Mouse (Mus musculus): ENCODE measurements around the gene Fgfr2.

Gene Fgfr2

DNA sequence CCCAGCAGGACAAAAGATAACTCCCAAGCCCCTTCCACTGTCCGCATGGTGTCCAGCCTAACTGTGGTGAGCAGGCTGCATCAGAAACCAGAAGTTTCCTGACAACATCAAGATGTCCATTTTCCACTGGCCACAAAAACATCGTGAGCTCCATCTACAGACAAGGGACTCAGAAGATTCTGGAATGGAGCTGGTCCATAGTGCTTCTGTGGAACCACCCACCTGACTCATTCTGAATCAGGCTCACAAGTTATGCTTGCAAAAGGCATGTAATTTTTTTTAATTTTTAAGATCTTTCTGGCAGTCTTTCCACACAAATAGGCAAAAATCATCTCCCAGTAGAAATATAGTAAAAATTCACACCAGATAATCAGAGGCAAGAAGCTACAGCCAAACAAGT lies 2935.0 kb downstream of the Fgfr2 start:
- no peak for TF ChIP-seq GATA4 (IDR thresholded peaks at IDR 0.05; ENCODE audit: insufficient replicate concordance, low read length)

DNA sequence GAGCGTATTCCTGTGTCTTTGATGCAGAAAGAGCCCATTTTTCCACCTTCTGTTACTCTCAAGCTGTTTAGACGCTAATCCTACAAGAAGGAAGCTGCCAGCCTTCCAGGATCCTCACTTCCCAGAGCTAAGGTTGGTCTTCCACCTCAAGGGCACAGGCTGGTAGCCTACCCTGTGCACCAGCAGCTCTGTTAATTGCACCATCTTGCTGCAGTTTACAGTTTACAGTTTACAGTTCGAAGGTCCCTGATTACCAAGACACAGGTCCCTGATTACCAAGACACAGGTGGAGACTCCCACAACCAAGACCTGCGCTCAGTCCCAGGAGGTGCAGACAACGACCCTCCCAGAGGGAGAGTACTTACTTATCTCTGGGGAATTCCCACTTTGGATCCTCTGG lies 2938.3 kb downstream of the Fgfr2 start:
- TF ChIP-seq GATA4 (IDR thresholded peaks at IDR 0.05; ENCODE audit: insufficient replicate concordance, low read length), result no peak

DNA sequence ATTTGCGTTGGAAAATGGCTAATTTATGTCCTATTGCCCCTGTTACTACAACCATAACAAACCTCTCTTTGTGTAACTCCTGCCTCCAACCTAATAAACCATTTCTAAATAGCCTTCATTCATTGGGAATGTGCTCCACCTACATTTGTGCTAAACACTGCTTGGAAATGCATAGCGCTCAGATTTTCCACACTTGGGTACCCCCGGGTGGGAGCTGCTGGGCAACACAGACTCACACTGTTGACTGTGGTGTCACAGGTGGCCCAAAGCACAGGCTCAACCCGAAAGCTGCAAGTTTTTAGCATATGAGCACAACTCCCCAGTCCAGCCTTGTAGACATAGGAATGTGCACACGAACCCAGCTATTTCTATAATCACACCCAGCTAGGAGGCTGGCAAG lies 2939.2 kb downstream of the Fgfr2 start:
- TF ChIP-seq GATA4 (IDR thresholded peaks at IDR 0.05; ENCODE audit: insufficient replicate concordance, low read length), result no peak

DNA sequence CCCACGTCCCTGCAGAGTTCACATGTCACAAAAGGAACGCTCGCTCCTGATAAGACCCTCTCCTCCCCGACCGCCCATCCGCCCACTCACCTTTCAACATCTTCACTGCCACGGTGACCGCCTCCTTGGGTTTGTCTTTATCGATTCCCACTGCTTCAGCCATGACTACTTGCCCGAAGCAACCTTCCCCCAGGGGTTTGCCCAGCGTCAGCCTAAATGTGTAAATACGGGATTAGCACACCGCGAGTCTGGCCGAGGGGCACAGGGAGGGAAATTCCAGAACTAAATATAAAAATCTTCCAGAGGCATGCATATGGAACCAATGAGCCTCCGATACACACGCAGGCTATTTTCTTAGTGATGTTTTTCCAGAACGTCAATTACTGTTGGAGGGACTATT lies 2940.6 kb downstream of the Fgfr2 start:
- no peak for TF ChIP-seq GATA4 (IDR thresholded peaks at IDR 0.05; ENCODE audit: insufficient replicate concordance, low read length)

- TF ChIP-seq GATA4 (IDR thresholded peaks at IDR 0.05; ENCODE audit: insufficient replicate concordance, low read length), result no peak
Measured at GRCm38 (mm10) chr7:130178991-130179390, 2944.2 kb downstream of the Fgfr2 start.

GRCm38 (mm10) chr7:130177009-130177408 lies 2946.1 kb downstream of the Fgfr2 start:
- TF ChIP-seq GATA4 (IDR thresholded peaks at IDR 0.05; ENCODE audit: insufficient replicate concordance, low read length), result no peak

- no peak for TF ChIP-seq GATA4 (IDR thresholded peaks at IDR 0.05; ENCODE audit: insufficient replicate concordance, low read length)
Measured at GRCm38 (mm10) chr7:130174525-130174924, 2948.6 kb downstream of the Fgfr2 start.

- TF ChIP-seq GATA4 (IDR thresholded peaks at IDR 0.05; ENCODE audit: insufficient replicate concordance, low read length), result no peak
Measured at GRCm38 (mm10) chr7:130173914-130174313, 2949.2 kb downstream of the Fgfr2 start.

- no peak for TF ChIP-seq GATA4 (IDR thresholded peaks at IDR 0.05; ENCODE audit: insufficient replicate concordance, low read length)
Measured at GRCm38 (mm10) chr7:130170144-130170543, 2953.0 kb downstream of the Fgfr2 start.

DNA sequence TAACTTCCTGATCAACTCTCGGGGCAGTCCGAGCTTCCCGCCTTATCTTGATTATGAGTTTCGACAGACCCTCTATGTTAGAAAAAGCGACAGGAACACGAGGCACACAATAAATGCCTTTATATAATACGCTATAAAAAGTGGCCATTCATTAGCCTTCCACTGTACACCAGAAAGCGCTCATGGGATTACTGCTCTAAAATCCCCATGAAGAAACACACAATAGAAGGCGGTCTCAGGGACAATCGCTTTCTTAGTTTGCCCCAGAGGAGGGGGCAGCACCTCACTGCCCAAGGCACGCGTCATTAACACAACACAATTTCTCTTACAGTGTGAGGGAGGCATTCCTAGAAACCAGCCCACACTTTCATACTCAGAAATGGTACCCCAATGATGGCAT lies 2954.9 kb downstream of the Fgfr2 start:
- TF ChIP-seq GATA4 (IDR thresholded peaks at IDR 0.05; ENCODE audit: insufficient replicate concordance, low read length), result no peak

- no peak for TF ChIP-seq GATA4 (IDR thresholded peaks at IDR 0.05; ENCODE audit: insufficient replicate concordance, low read length)
Measured at GRCm38 (mm10) chr7:130167261-130167660, 2955.9 kb downstream of the Fgfr2 start.

GRCm38 (mm10) chr7:130166190-130166589 lies 2957.0 kb downstream of the Fgfr2 start:
- no peak for TF ChIP-seq GATA4 (IDR thresholded peaks at IDR 0.05; ENCODE audit: insufficient replicate concordance, low read length)

DNA sequence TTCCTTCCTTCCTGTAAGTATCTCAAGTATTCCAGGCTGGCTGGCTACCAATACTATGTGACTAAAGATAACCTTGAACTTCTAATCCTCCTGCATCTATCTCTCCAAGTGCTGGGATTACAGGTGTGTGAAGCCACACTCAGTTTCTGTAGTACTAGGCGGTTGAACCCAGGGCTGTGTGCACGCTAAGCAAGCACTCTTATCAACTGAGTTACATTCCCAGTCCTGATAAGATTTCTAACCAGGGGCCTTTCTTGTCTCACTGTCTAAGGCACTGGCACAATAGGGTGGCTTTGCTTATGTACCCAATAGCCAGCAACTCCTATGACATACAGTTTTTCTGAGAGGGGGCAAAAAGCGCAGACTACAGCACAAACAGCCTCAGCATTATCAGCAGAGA lies 2957.7 kb downstream of the Fgfr2 start:
- TF ChIP-seq GATA4 (IDR thresholded peaks at IDR 0.05; ENCODE audit: insufficient replicate concordance, low read length), result no peak

DNA sequence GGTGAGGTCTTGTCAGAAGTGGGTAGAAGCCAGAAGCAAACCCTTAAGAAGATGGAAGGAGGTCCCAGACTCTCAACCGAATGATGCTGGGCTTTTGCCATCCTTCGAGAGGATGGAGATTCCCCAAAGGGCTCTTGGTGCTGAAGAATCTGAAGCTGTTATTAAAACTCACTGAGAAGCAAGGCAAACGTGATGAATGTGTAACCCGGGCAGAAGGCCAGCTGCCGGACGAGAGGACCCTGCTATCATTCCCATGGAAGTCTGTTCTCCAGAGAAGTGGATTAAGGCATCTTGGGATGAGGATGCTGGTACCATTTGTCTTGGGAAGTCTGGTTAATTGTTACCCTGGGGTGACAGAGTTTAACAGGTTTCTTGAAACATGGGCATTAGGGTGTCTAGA lies 2960.4 kb downstream of the Fgfr2 start:
- TF ChIP-seq GATA4 (IDR thresholded peaks at IDR 0.05; ENCODE audit: insufficient replicate concordance, low read length), result no peak

GRCm38 (mm10) chr7:130161581-130161980 lies 2961.6 kb downstream of the Fgfr2 start:
- TF ChIP-seq GATA4 (IDR thresholded peaks at IDR 0.05; ENCODE audit: insufficient replicate concordance, low read length), result no peak

GRCm38 (mm10) chr7:130158845-130159244 lies 2964.3 kb downstream of the Fgfr2 start:
- no peak for TF ChIP-seq GATA4 (IDR thresholded peaks at IDR 0.05; ENCODE audit: insufficient replicate concordance, low read length)

DNA sequence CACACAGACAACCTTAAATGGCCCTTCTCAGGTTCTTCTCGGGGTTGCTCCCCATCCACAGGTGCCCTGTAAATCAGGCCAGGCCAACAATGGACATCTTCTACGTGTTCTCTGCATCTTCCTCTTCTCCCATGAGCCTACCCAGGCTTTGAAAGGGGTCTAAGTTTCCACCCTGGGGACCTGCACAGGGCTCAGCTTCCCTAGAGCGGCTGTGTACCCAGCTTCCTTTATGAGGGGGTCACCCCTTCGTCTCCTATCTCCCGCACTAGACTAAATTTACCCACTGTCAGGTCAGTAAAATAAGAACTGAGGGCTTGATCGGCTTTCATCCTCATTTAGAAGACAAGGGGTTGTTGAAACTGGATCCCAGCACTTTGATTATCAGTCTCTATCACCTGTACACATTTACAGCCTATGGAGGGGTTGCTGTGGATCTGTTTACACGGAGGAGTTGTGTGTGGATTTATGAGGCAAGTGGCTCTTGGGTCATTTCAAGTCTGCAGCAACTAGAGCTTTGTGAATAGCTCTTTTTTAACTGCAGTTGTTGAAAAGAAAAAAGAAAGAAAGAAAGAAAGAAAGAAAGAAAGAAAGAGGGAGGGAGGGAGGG lies 2969.7 kb downstream of the Fgfr2 start:
- no peak for TF ChIP-seq GATA4 (IDR thresholded peaks at IDR 0.05; ENCODE audit: insufficient replicate concordance, low read length)
